Mouse (Mus musculus) layer of hippocampus, postnatal 10 days (tissue): ENCODE results near the gene 4932429P05Rik. TPM values are rescaled to one million over a fixed set of nuclear protein-coding genes. Genes with fewer than 3 reads are reported as not detected.

Source experiments
- DNase-seq, 2 experiments: peaks; one replicate each; pipeline ENCODE4 v3.0.0; 2021; ENCODE audit warnings: low spot score in 2 of 2
- long read RNA-seq: library from polyadenylated mRNA; stranded (forward); transcript quantifications from one replicate; pipeline ENCODE4 v2.0.0, GENCODE M21; 2023
- total RNA-seq, 2 experiments: library from RNA; stranded (reverse); gene quantifications; 2 replicates each; pipeline ENCODE4 v1.2.3; 2021

The 4932429P05Rik gene
- not detected for total RNA-seq
- long read RNA-seq: 0 reads

GRCm38 (mm10) chrX:89751968-89752367 lies at the start of gene 4932429P05Rik:
TSS of gene 4932429P05Rik (plus strand) at chrX:89752268.
- DNase-seq: no peak

Other genes starting within 250 kb of the 4932429P05Rik start
- gene 4930415L06Rik, start 180.6 kb downstream of the 4932429P05Rik start, total RNA-seq: not detected